Mouse (Mus musculus) heart, embryonic 14.5 days (tissue): Measurements from ENCODE around the gene 5730596B20Rik. TPM values are rescaled to one million over a fixed set of nuclear protein-coding genes. Genes with fewer than 3 reads are reported as not detected.

Source experiments
- ATAC-seq: fragments of 200-750 bp; cut with Nextera tagmentation; 2 replicates; pipeline ENCODE4 v1.8.0; 2017; ENCODE audit warnings: low read depth, moderate TSS enrichment; ENCODE audit not compliant: insufficient number of reproducible peaks, insufficient read depth, low FRiP score
- H3K27ac ChIP-seq, 2 experiments: fragments of 200-500 bp in 1 of 2; fragments of 300-500 bp in 1 of 2; sonication (generic) in 1 of 2; replicated peaks in 1 of 2; 2 replicates each; pipeline ENCODE4 v1.5.1; 2012 to 2014; ENCODE audit warnings: low read depth in 2 of 2, low read length in 2 of 2, control low read depth in 1 of 2, mild to moderate bottlenecking in 1 of 2, mixed read lengths in 1 of 2; ENCODE audit not compliant: control insufficient read depth in 1 of 2, insufficient read depth in 1 of 2
- H3K27me3 ChIP-seq: fragments of 300-500 bp; sonication (generic); 2 replicates; pipeline ENCODE4 v1.6.1; 2014; ENCODE audit warnings: mild to moderate bottlenecking, low read length, control low read depth; ENCODE audit not compliant: control insufficient read depth, insufficient read depth
- H3K36me3 ChIP-seq: fragments of 300-500 bp; sonication (generic); 2 replicates; pipeline ENCODE4 v1.6.1; 2014; ENCODE audit warnings: mild to moderate bottlenecking, control low read depth, low read length, mixed read lengths; ENCODE audit not compliant: control insufficient read depth, insufficient read depth
- H3K4me1 ChIP-seq, 2 experiments: fragments of 200-500 bp in 1 of 2; fragments of 300-500 bp in 1 of 2; sonication (generic) in 1 of 2; 2 replicates each; pipeline ENCODE4 v1.6.1; 2012 to 2014; ENCODE audit warnings: low read length in 2 of 2, control low read depth in 1 of 2, mixed read lengths in 1 of 2; ENCODE audit not compliant: control insufficient read depth in 2 of 2, insufficient read depth in 2 of 2
- H3K4me2 ChIP-seq: fragments of 300-500 bp; sonication (generic); 2 replicates; pipeline ENCODE4 v1.6.1; 2014; ENCODE audit warnings: mild to moderate bottlenecking, low read length
- H3K4me3 ChIP-seq, 2 experiments: fragments of 200-500 bp in 1 of 2; fragments of 300-500 bp in 1 of 2; sonication (generic) in 1 of 2; 2 replicates each; pipeline ENCODE4 v1.5.1; 2012 to 2014; ENCODE audit warnings: low read length in 2 of 2, mild to moderate bottlenecking in 2 of 2, control low read depth in 1 of 2, low read depth in 1 of 2, moderate library complexity in 1 of 2; ENCODE audit not compliant: control insufficient read depth in 1 of 2, insufficient read depth in 1 of 2
- H3K9ac ChIP-seq: fragments of 300-500 bp; sonication (generic); 2 replicates; pipeline ENCODE4 v1.6.1; 2014; ENCODE audit warnings: mild to moderate bottlenecking, low read length
- H3K9me3 ChIP-seq: fragments of 300-500 bp; sonication (generic); 2 replicates; pipeline ENCODE4 v1.6.1; 2016; ENCODE audit warnings: low read length, control low read depth; ENCODE audit not compliant: control insufficient read depth
- WGBS: fragments of 180-500 bp; shearing (Covaris S2); extraction: QIAGEN DNeasy Blood & Tissue Kit; methylation state at CpG from one replicate; pipeline ENCODE4 v1.1.7; 2014; 5-methylcytosine and 5-hydroxymethylcytosine counted together
- polyA plus RNA-seq: library from polyadenylated mRNA; unstranded; fragments of >200 nt; fragmentation: Nextera tagmentation; extraction: Ambion mirVana; gene quantifications from 2 replicates; pipeline ENCODE4 v1.2.1, GENCODE M21; 2014

The 5730596B20Rik gene
- polyA plus RNA-seq, 1 experiment from 2014 or later = not detected

- Histone ChIP-seq H3K36me3 (no peaks in the 10 kb centered on the region), H3K27ac (peak overlapping the region; percentile 55 to 67), H3K9me3 (no peaks in the 10 kb centered on the region), H3K9ac (peak overlapping the region; percentile 67), H3K4me3 (peak overlapping the region; percentile 63 to 67), H3K27me3 (peaks cover 100% of the 10 kb centered on the region), H3K4me1 (peaks cover 4 to 15% of the 10 kb centered on the region in 2 experiments; a peak in 3 of 4 replicates), H3K4me2 (peak overlapping the region; percentile 99)
- peak; percentile 27; the same call in 1 of the 2 replicates for ATAC-seq
- 7% methylated on average over 12 of the region's 12 CpGs for WGBS
Observed at GRCm38 (mm10) chr6:52159164-52159761, 18.0 kb upstream of the 5730596B20Rik start.

DNA sequence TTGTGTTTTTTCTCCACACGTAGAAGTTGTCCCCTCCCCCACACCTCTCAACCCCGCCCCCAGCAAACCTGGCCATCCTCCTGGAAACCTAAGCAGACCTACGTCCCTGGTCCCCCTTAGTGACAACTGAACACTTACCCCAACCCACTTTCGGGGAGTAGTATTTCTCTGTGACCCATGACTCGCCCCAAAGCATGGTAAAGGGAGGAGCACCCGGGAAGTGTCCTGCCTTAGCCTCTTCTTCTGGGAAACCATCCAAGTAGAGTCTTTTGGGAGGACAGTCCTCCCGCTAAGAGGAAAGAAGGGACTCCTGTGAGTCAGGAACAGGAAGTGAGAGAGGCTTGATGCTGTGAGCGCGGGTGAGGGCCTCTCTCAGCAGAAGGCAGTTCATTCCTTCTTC, 17.3 kb upstream of the 5730596B20Rik start:
- 0 out of 2 replicates have a peak overlapping the region, but pooled peaks have one; percentile 52 for H3K9ac ChIP-seq
- peak overlapping the region; percentile 99 for H3K4me2 ChIP-seq
- H3K27ac ChIP-seq = no peak overlapping the region
- H3K9me3 ChIP-seq = no peaks in the 10 kb centered on the region
- no peaks in the 10 kb centered on the region for H3K36me3 ChIP-seq
- H3K4me1 ChIP-seq = peaks cover 4 to 15% of the 10 kb centered on the region in 2 experiments; a peak in 3 of 4 replicates
- H3K4me3 ChIP-seq = peak overlapping the region; percentile 10 to 67; a peak in 3 of 4 replicates
- ATAC-seq = no peak
- WGBS = 8% methylated on average over 8 of the region's 9 CpGs
- H3K27me3 ChIP-seq = peaks cover 100% of the 10 kb centered on the region

DNA sequence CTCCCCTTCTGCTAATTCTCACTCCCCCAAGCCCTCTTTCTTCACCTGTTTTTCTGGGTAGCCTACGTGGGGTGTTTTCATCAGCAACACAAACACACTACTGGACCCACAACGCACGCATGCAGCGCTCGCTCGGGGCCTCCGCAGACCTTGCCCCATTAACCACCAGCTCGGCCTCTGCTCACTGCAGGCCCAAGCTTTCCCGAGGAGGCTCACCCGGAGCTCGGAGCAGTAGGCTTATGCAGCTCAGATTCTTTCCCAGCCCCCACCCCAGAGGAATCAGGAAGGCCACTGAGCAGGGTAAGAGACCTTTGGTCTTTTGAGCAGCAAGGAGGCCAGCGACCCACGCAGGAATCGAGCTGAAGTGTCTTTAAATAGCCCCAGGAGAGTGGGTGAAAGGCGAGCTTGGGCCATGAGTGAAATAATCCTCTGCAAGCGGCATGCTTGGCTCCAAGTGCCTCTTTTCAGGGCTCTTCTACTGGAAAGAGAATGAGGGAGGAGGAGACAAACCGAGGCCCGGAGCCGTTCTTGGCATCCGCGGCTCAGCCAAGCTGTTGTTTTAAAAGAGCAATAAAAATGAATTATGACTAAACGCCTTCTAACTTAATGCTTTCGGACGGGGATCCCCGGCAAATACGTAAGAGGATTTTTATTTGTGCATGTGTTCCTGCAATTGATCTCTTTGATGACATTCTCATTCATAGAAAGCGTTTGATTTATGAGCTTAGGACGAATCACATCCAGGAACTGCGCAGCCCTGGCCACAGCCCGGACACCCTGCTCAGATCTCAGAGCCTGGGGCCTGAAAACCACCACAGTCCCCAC, 16.6 kb upstream of the 5730596B20Rik start:
- Histone ChIP-seq H3K4me3 (peak overlapping the region; percentile 12 to 67; a peak in 3 of 4 replicates), H3K9ac (peak overlapping the region; percentile 52; the same call in 1 of the 2 replicates), H3K9me3 (no peaks in the 10 kb centered on the region), H3K36me3 (no peaks in the 10 kb centered on the region), H3K27ac (0 out of 4 replicates have a peak overlapping the region, but pooled peaks of 1 of the 2 experiments have one; percentile 28), H3K4me1 (peaks cover 4 to 15% of the 10 kb centered on the region in 2 experiments; a peak in 3 of 4 replicates), H3K4me2 (peak overlapping the region; percentile 44), H3K27me3 (peaks cover 100% of the 10 kb centered on the region)
- WGBS = 11% methylated on average over 30 of the region's 30 CpGs
- no peak for ATAC-seq

DNA sequence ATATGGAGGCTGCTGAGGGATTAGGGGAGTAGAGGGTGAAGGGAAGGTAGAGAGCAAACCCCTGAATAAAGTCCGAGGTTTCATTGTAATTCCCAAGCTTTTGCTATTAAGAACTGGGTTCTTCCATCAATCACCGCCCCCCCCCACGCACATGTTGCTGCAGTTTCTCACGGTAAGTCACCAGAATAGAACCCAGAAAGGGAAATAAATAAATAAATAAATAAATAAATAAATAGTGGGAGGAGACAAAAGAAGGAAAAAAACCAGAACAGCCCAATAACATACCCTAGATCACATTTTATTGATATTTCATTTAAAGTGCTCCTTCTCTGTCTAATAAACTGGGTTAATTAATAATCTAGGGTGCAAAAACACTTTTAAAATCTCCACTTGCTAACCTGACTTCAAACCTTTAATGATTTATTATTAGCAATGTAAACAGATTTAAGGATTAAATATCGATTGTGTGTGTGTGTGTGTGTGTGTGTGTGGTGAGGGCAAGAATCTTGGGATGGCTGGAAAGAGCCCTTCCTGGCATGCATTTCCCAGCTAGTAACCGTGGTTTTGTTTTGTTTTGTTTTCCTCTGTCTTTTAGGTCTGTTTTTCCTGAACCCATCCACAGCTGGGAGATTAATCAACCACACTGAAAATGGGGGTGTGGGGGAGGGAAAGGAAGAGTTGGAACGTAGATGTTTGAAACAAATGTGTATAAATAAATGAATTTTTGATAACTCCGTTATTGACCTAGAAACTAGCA, 15.8 kb upstream of the 5730596B20Rik start:
- 23% methylated on average over 8 of the region's 8 CpGs for WGBS
- no peak overlapping the region for H3K27ac ChIP-seq

DNA sequence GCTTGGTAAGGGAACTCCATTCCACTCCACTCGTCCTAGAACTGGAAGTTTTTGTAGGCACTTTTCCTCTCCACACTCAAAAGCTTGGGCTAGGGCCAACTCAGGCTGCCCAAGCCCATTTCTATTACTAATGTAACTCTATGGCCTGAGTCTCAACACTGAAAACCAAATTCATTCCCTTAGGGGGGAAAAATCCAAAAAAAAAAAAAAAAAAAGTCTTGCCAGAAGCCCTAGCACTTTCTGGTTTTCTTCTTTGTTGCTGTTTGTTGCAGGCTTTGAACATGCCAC, 15.3 kb upstream of the 5730596B20Rik start:
- Histone ChIP-seq H3K27me3 (peaks cover 100% of the 10 kb centered on the region), H3K4me2 (no peak overlapping the region), H3K27ac (no peak overlapping the region), H3K9ac (no peak overlapping the region), H3K9me3 (no peaks in the 10 kb centered on the region), H3K4me3 (no peak overlapping the region), H3K4me1 (peaks cover 4 to 15% of the 10 kb centered on the region in 2 experiments; a peak in 3 of 4 replicates), H3K36me3 (no peaks in the 10 kb centered on the region)
- WGBS = 27% methylated on average over 1 of the region's 1 CpGs
- ATAC-seq = no peak

More for the DNA sequence above, 15.8 kb upstream of the 5730596B20Rik start:
- Histone ChIP-seq H3K9ac (peak overlapping the region; percentile 52; the same call in 1 of the 2 replicates), H3K36me3 (no peaks in the 10 kb centered on the region), H3K27me3 (peaks cover 100% of the 10 kb centered on the region), H3K4me1 (peaks cover 4 to 15% of the 10 kb centered on the region in 2 experiments; a peak in 3 of 4 replicates), H3K9me3 (no peaks in the 10 kb centered on the region), H3K4me2 (peak overlapping the region; percentile 44), H3K4me3 (peak overlapping the region in 1 of 2 experiments; percentile 67; a peak in 1 of 4 replicates)
- no peak for ATAC-seq

GRCm38 (mm10) chr6:52162611-52163365, 14.5 kb upstream of the 5730596B20Rik start:
- WGBS = 16% methylated on average over 14 of the region's 14 CpGs
- ATAC-seq = no peak
- H3K36me3 ChIP-seq = no peaks in the 10 kb centered on the region

More at GRCm38 (mm10) chr6:52162611-52163365, 14.5 kb upstream of the 5730596B20Rik start:
- H3K4me2 ChIP-seq = peak overlapping the region; percentile 48
- peaks cover 100% of the 10 kb centered on the region for H3K27me3 ChIP-seq
- H3K4me3 ChIP-seq = peak overlapping the region in 1 of 2 experiments; percentile 33; a peak in 1 of 4 replicates
- no peaks in the 10 kb centered on the region for H3K9me3 ChIP-seq
- peak overlapping the region; percentile 21; the same call in 1 of the 2 replicates for H3K9ac ChIP-seq
- H3K4me1 ChIP-seq = peaks cover 4 to 15% of the 10 kb centered on the region in 2 experiments; a peak in 3 of 4 replicates
- no peak overlapping the region for H3K27ac ChIP-seq
